Mouse (Mus musculus) ES-Bruce4 (cell line): Measurements from ENCODE around the gene Traip.

Experiments
- CTCF ChIP-seq: IDR thresholded peaks from one replicate; pipeline ENCODE4 v1.8.1; 2011; ENCODE audit warnings: low read depth, low read length
- POLR2A ChIP-seq: IDR thresholded peaks from one replicate; pipeline ENCODE4 v1.8.1; 2011; ENCODE audit warnings: low read length; ENCODE audit not compliant: insufficient read depth

- TF ChIP-seq POLR2A (no peak), CTCF (no peak)
Measured at GRCm38 (mm10) chr9:107985131-107986119, 35.5 kb downstream of the Traip start, which contains the start of gene Inka1.
